Mouse (Mus musculus): ENCODE data around the gene Prkd2. TPM values are rescaled to one million over a fixed set of nuclear protein-coding genes. Genes with fewer than 3 reads are reported as not detected.

Prkd2 gene
- total and polyA plus RNA-seq, 3 experiments: 3.9 to 23.6 (median 22.4) TPM

DNA sequence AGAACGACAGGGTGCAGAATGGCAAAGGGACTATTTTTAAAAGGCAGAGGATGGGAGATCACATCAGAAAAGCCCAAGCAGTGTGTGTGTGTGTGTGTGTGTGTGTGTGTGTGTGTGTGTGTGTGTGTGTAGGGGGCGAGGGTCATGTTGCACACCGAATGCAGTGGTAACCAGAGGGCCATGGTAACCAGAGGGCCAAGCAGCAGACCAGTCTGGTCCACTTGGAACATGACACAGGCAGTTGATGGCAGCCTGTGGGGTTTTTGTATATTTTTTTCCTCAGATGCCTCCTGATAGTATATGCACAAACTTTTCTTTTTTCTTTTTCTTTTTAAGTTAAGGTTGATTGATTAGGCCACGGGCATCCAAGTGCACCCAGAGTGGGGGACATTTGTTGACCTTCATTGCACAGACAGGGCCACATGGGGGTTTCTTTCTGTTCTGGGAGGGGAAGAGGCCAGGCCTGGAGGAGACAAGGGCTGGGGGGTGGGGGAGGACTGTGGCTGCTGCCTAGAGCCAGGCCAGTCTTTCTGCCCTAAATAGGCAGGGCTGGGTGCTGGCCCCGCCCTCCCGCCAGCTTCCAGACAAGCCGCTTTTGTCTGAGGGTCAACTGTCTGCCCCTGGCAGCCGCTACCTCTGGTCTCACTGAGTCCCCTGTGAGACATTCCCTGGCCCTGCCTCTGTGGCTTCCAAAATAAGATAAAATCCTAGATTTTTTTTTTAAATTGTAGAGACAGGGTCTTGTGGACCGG, 37.3 kb downstream of the Prkd2 start:
- Histone ChIP-seq H3K9me3 (replicated peaks) (peaks cover 5% of the 10 kb centered on the region), H3K27me3 (ENCODE audit: insufficient read depth, low read length) (peaks cover 49% of the 10 kb centered on the region), H3K4me1 (ENCODE audit: insufficient read depth, low read depth, low read length) (peaks cover 19% of the 10 kb centered on the region), H3K4me3 (ENCODE audit: low read depth, low read length) (no peak overlapping the region), H3K36me3 (replicated peaks) (no peaks in the 10 kb centered on the region)
- DNase-seq (ENCODE audit: low spot score): no peak
- no peak for ATAC-seq (ENCODE audit: extremely low read depth, insufficient number of reproducible peaks, low FRiP score, poor library complexity, severe bottlenecking)
- TF ChIP-seq GATA1 (IDR thresholded peaks at IDR 0.05; ENCODE audit: borderline replicate concordance, low read length) (no peak), CTCF (IDR thresholded peaks at IDR 0.05; ENCODE audit: low read depth, low read length) (no peak), TAL1 (conservative IDR thresholded peaks at IDR 0.05; ENCODE audit: low read depth, low read length) (no peak), POLR2AphosphoS5 (IDR thresholded peaks at IDR 0.05; ENCODE audit: insufficient replicate concordance, low read depth, low read length) (no peak), GATA2 (IDR thresholded peaks at IDR 0.05; ENCODE audit: borderline replicate concordance, low read depth, low read length) (no peak)

- H3K27me3 ChIP-seq (ENCODE audit: insufficient read depth, low read length): peaks cover 50% of the 10 kb centered on the region
- H3K4me3 ChIP-seq (ENCODE audit: low read depth, low read length): no peak overlapping the region
- H3K36me3 ChIP-seq (replicated peaks): no peaks in the 10 kb centered on the region
- TF ChIP-seq CTCF (IDR thresholded peaks at IDR 0.05; ENCODE audit: low read depth, low read length) (no peak), POLR2AphosphoS5 (IDR thresholded peaks at IDR 0.05; ENCODE audit: insufficient replicate concordance, low read depth, low read length) (no peak), GATA1 (IDR thresholded peaks at IDR 0.05; ENCODE audit: borderline replicate concordance, low read length) (no peak), TAL1 (conservative IDR thresholded peaks at IDR 0.05; ENCODE audit: low read depth, low read length) (no peak), GATA2 (IDR thresholded peaks at IDR 0.05; ENCODE audit: borderline replicate concordance, low read depth, low read length) (no peak)
- ATAC-seq (ENCODE audit: extremely low read depth, insufficient number of reproducible peaks, low FRiP score, poor library complexity, severe bottlenecking) (no peak), DNase-seq (ENCODE audit: low spot score) (no peak)
- H3K4me1 ChIP-seq (ENCODE audit: insufficient read depth, low read depth, low read length): peaks cover 15% of the 10 kb centered on the region
- H3K9me3 ChIP-seq (replicated peaks): peaks cover 12% of the 10 kb centered on the region
These were observed 37.9 kb downstream of the Prkd2 start for GRCm38 (mm10) chr7:16880615-16881014.

- TF ChIP-seq CTCF (IDR thresholded peaks at IDR 0.05; ENCODE audit: low read depth, low read length) (no peak), TAL1 (conservative IDR thresholded peaks at IDR 0.05; ENCODE audit: low read depth, low read length) (no peak), POLR2AphosphoS5 (IDR thresholded peaks at IDR 0.05; ENCODE audit: insufficient replicate concordance, low read depth, low read length) (no peak), GATA2 (IDR thresholded peaks at IDR 0.05; ENCODE audit: borderline replicate concordance, low read depth, low read length) (no peak), GATA1 (IDR thresholded peaks at IDR 0.05; ENCODE audit: borderline replicate concordance, low read length) (no peak)
- DNase-seq (ENCODE audit: low spot score): no peak
- Histone ChIP-seq H3K27me3 (ENCODE audit: insufficient read depth, low read length) (peaks cover 39% of the 10 kb centered on the region), H3K4me3 (ENCODE audit: low read depth, low read length) (no peak overlapping the region), H3K4me1 (ENCODE audit: insufficient read depth, low read depth, low read length) (no peaks in the 10 kb centered on the region; the same call in 1 of the 2 replicates), H3K36me3 (replicated peaks) (no peaks in the 10 kb centered on the region), H3K9me3 (replicated peaks) (peaks cover 24% of the 10 kb centered on the region)
- ATAC-seq (ENCODE audit: extremely low read depth, insufficient number of reproducible peaks, low FRiP score, poor library complexity, severe bottlenecking): no peak
These were observed 40.5 kb downstream of the Prkd2 start for GRCm38 (mm10) chr7:16883162-16883561.

DNA sequence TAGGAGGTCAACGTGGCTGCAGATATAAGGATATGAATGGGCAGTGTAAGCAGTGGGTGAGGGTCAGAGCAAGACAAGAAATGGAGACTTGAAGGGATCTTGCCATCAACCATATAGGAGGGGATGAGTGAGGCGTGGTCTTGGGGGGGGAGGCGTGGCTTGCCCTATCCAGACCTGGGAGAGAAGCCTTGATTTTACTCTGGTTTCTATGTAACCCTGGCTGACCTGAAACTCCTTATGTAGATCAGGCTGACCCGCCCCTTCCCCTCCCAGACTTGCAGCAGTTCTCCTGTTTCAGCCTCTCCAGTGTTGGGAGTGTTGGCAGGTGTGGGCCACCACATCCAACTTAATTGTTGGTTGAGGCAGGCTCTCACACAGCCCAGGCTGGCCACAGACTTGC, 41.6 kb downstream of the Prkd2 start:
- Histone ChIP-seq H3K27me3 (ENCODE audit: insufficient read depth, low read length) (peaks cover 40% of the 10 kb centered on the region), H3K9me3 (replicated peaks) (peaks cover 24% of the 10 kb centered on the region), H3K4me3 (ENCODE audit: low read depth, low read length) (no peak overlapping the region), H3K4me1 (ENCODE audit: insufficient read depth, low read depth, low read length) (no peaks in the 10 kb centered on the region; the same call in 1 of the 2 replicates), H3K36me3 (replicated peaks) (no peaks in the 10 kb centered on the region)
- DNase-seq (ENCODE audit: low spot score): no peak
- TF ChIP-seq TAL1 (conservative IDR thresholded peaks at IDR 0.05; ENCODE audit: low read depth, low read length) (no peak), GATA1 (IDR thresholded peaks at IDR 0.05; ENCODE audit: borderline replicate concordance, low read length) (no peak), POLR2AphosphoS5 (IDR thresholded peaks at IDR 0.05; ENCODE audit: insufficient replicate concordance, low read depth, low read length) (no peak), GATA2 (IDR thresholded peaks at IDR 0.05; ENCODE audit: borderline replicate concordance, low read depth, low read length) (no peak), CTCF (IDR thresholded peaks at IDR 0.05; ENCODE audit: low read depth, low read length) (no peak)
- ATAC-seq (ENCODE audit: extremely low read depth, insufficient number of reproducible peaks, low FRiP score, poor library complexity, severe bottlenecking): no peak

DNA sequence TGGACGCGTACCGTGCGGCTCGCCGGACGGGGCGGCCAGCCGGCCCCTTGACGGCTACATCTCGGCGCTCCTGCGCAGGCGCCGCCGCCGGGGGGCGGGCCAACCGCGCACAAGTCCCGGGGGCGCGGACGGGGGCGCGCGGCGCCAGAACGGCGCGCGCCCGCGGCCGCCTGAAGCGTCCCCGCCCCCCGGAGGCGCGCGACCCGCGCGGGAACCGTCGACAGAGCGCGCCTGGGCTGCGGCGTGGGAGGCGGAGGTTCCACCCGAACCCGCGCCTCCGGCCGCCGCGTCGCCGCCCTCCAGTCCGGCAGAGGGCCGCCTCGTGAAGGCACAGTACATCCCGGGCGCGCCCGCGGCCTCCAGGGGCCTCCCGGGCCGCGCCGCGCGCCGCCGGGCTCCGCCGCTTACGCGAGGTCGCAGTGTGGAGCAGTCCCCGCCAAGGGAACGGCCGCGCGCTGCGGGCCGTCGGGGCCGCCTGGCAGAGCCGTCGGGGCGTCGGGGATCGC, 42.6 kb downstream of the Prkd2 start:
- ATAC-seq (ENCODE audit: extremely low read depth, insufficient number of reproducible peaks, low FRiP score, poor library complexity, severe bottlenecking): no peak
- H3K27me3 ChIP-seq (ENCODE audit: insufficient read depth, low read length): peaks cover 32% of the 10 kb centered on the region
- no peak for DNase-seq (ENCODE audit: low spot score)

GRCm38 (mm10) chr7:16885905-16886304, 43.2 kb downstream of the Prkd2 start:
- Histone ChIP-seq H3K27me3 (ENCODE audit: insufficient read depth, low read length) (peaks cover 30% of the 10 kb centered on the region), H3K4me3 (ENCODE audit: low read depth, low read length) (peak overlapping the region; percentile 9; the same call in 1 of the 2 replicates), H3K36me3 (replicated peaks) (no peaks in the 10 kb centered on the region), H3K9me3 (replicated peaks) (peaks cover 24% of the 10 kb centered on the region), H3K4me1 (ENCODE audit: insufficient read depth, low read depth, low read length) (no peaks in the 10 kb centered on the region)
- ATAC-seq (ENCODE audit: extremely low read depth, insufficient number of reproducible peaks, low FRiP score, poor library complexity, severe bottlenecking) (no peak), DNase-seq (ENCODE audit: low spot score) (no peak)
- TF ChIP-seq GATA1 (IDR thresholded peaks at IDR 0.05; ENCODE audit: borderline replicate concordance, low read length) (no peak), TAL1 (conservative IDR thresholded peaks at IDR 0.05; ENCODE audit: low read depth, low read length) (no peak), GATA2 (IDR thresholded peaks at IDR 0.05; ENCODE audit: borderline replicate concordance, low read depth, low read length) (no peak), CTCF (IDR thresholded peaks at IDR 0.05; ENCODE audit: low read depth, low read length) (no peak), POLR2AphosphoS5 (IDR thresholded peaks at IDR 0.05; ENCODE audit: insufficient replicate concordance, low read depth, low read length) (no peak)

More for the DNA sequence above, 42.6 kb downstream of the Prkd2 start:
- Histone ChIP-seq H3K9me3 (replicated peaks) (peaks cover 24% of the 10 kb centered on the region), H3K36me3 (replicated peaks) (no peaks in the 10 kb centered on the region), H3K4me3 (ENCODE audit: low read depth, low read length) (no peak overlapping the region; the same call in 1 of the 2 replicates), H3K4me1 (ENCODE audit: insufficient read depth, low read depth, low read length) (no peaks in the 10 kb centered on the region; the same call in 1 of the 2 replicates)
- TF ChIP-seq POLR2AphosphoS5 (IDR thresholded peaks at IDR 0.05; ENCODE audit: insufficient replicate concordance, low read depth, low read length) (no peak), GATA1 (IDR thresholded peaks at IDR 0.05; ENCODE audit: borderline replicate concordance, low read length) (no peak), CTCF (IDR thresholded peaks at IDR 0.05; ENCODE audit: low read depth, low read length) (no peak), TAL1 (conservative IDR thresholded peaks at IDR 0.05; ENCODE audit: low read depth, low read length) (no peak), GATA2 (IDR thresholded peaks at IDR 0.05; ENCODE audit: borderline replicate concordance, low read depth, low read length) (no peak)

Data from G1E (cell line).